Mouse (Mus musculus): ENCODE results near the gene Lypla2. TPM values are rescaled to one million over a fixed set of nuclear protein-coding genes. Genes with fewer than 3 reads are reported as not detected.
A peak's percentile ranks its signal among the peaks of the same experiment; 100 is the strongest.

Lypla2 gene
- total and polyA plus RNA-seq, 3 experiments, result 54.9 to 91.8 (median 57.2) TPM

DNA sequence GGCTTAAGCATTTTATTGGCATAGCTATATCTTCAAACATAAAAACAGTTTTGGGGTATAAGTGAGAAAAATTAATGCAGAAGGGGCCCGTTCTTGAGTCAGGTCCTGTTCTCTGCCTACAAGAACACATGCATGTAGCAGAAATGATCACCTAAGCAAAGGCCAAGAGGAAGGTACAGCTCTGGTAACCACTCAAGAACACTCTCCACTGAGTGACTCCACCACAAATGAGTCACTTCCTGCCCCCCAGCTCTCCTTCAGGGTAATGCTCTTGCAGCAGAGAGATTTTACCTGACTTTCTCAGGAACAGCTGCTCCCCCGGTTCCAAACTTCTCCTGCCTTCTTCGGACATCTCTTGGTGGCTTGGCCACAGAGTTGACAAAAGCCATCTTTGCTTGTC, 34.4 kb upstream of the Lypla2 start:
- no peak for DNase-seq (ENCODE audit: extremely low read depth)
- peaks cover 0 to 5% of the 10 kb centered on the region in 2 experiments; a peak in 2 of 4 replicates for H3K4me1 ChIP-seq (ENCODE audit: control insufficient read depth in 1 of 2, insufficient read depth in 2 of 2)
- H3K9me3 ChIP-seq (replicated peaks; ENCODE audit: low read length), result no peaks in the 10 kb centered on the region
- H3K36me3 ChIP-seq (replicated peaks in 1 of 2; ENCODE audit: control insufficient read depth in 1 of 2, insufficient read depth in 1 of 2, low read length in 1 of 2), result peaks cover 79 to 92% of the 10 kb centered on the region in 2 experiments
- H3K79me2 ChIP-seq (replicated peaks; ENCODE audit: control insufficient read depth, extremely low read depth, insufficient read depth, poor library complexity, severe bottlenecking), result peaks cover 17% of the 10 kb centered on the region
- in situ Hi-C loops (cut with MboI; ENCODE audit: low pct_ligation_motif_present, low pct_unique_long_range_greater_than_20kb, low sequenced_read_pairs), result no loop called here
- TF ChIP-seq GABPA (IDR thresholded peaks at IDR 0.05; ENCODE audit: insufficient replicate concordance, low read depth, low read length) (no peak), ETS1 (conservative IDR thresholded peaks at IDR 0.05; ENCODE audit: low read depth, low read length) (no peak), JUND (conservative IDR thresholded peaks at IDR 0.05; ENCODE audit: low read depth, low read length) (no peak)
- H3K4me3 ChIP-seq (replicated peaks in 1 of 3; ENCODE audit: low read depth in 2 of 3, low read length in 2 of 3, poor library complexity in 1 of 3), result no peak overlapping the region
- dilution Hi-C loops (cut with MboI; ENCODE audit: extremely low pct_ligation_motif_present, extremely low pct_unique_long_range_greater_than_20kb, low sequenced_read_pairs), result no loop called here
- no peak overlapping the region for H3K4me2 ChIP-seq (ENCODE audit: insufficient read depth, low read depth, poor library complexity, severe bottlenecking)
- no peak overlapping the region for H3K27ac ChIP-seq (ENCODE audit: insufficient read depth, low read depth)
- no peak overlapping the region for H3K9ac ChIP-seq (ENCODE audit: insufficient read depth, low read depth)
- no peaks in the 10 kb centered on the region for H3K27me3 ChIP-seq (replicated peaks)

DNA sequence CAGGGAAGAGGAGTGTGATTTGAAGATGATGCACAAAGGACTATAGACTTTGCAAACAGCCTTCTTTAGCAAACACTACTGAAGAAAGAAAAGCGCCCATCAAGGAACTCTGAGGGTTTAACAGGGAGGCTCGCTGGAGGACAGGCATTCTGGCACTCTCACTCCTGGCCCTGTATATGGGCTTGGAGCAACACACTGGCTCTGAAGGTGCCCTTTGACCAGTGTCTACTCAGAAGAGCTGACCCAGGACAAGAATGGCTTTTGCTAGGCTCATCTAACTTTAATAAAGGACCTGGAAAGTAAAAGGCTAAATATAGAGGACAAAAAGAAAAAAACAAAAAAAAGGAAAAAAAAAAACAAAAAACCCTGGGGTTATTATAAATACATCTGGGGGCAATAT, 32.5 kb upstream of the Lypla2 start:
- no peaks in the 10 kb centered on the region for H3K9me3 ChIP-seq (replicated peaks; ENCODE audit: low read length)
- in situ Hi-C loops (cut with MboI; ENCODE audit: low pct_ligation_motif_present, low pct_unique_long_range_greater_than_20kb, low sequenced_read_pairs), result no loop called here
- DNase-seq (ENCODE audit: extremely low read depth), result no peak
- H3K9ac ChIP-seq (ENCODE audit: insufficient read depth, low read depth), result no peak overlapping the region
- no peak for TF ChIP-seq ZC3H11A (IDR thresholded peaks at IDR 0.05; ENCODE audit: low read depth, low read length)
- TF ChIP-seq POLR2A (IDR thresholded peaks at IDR 0.05; ENCODE audit: low read depth, low read length), result peak; percentile 1; the same call in 1 of the 2 replicates
- TF ChIP-seq JUND (conservative IDR thresholded peaks at IDR 0.05; ENCODE audit: low read depth, low read length), result no peak
- 0 out of 2 replicates have a peak, but pooled peaks have one; percentile 27 for TF ChIP-seq POLR2AphosphoS2 (IDR thresholded peaks at IDR 0.05; ENCODE audit: low read depth, low read length)
- no peak for TF ChIP-seq IRF4 (IDR thresholded peaks at IDR 0.05; ENCODE audit: low read depth, low read length)
- no peak for TF ChIP-seq ZKSCAN1 (IDR thresholded peaks at IDR 0.05; ENCODE audit: borderline replicate concordance, low read depth, low read length)
- TF ChIP-seq MAZ (IDR thresholded peaks at IDR 0.05; ENCODE audit: low read depth, low read length), result no peak
- TF ChIP-seq CHD2 (IDR thresholded peaks at IDR 0.05; ENCODE audit: low read length), result no peak
- peaks cover 5% of the 10 kb centered on the region; the same call in 1 of the 2 replicates for H3K79me2 ChIP-seq (replicated peaks; ENCODE audit: control insufficient read depth, extremely low read depth, insufficient read depth, poor library complexity, severe bottlenecking)
- H3K4me2 ChIP-seq (ENCODE audit: insufficient read depth, low read depth, poor library complexity, severe bottlenecking), result no peak overlapping the region
- peaks cover 60 to 75% of the 10 kb centered on the region in 2 experiments for H3K36me3 ChIP-seq (replicated peaks in 1 of 2; ENCODE audit: control insufficient read depth in 1 of 2, insufficient read depth in 1 of 2, low read length in 1 of 2)
- H3K27ac ChIP-seq (ENCODE audit: insufficient read depth, low read depth), result no peak overlapping the region
- H3K4me3 ChIP-seq (replicated peaks in 1 of 3; ENCODE audit: low read depth in 2 of 3, low read length in 2 of 3, poor library complexity in 1 of 3), result no peak overlapping the region
- no peaks in the 10 kb centered on the region for H3K4me1 ChIP-seq (ENCODE audit: control insufficient read depth in 1 of 2, insufficient read depth in 2 of 2)
- dilution Hi-C loops (cut with MboI; ENCODE audit: extremely low pct_ligation_motif_present, extremely low pct_unique_long_range_greater_than_20kb, low sequenced_read_pairs), result no loop called here
- H3K27me3 ChIP-seq (replicated peaks), result no peaks in the 10 kb centered on the region

DNA sequence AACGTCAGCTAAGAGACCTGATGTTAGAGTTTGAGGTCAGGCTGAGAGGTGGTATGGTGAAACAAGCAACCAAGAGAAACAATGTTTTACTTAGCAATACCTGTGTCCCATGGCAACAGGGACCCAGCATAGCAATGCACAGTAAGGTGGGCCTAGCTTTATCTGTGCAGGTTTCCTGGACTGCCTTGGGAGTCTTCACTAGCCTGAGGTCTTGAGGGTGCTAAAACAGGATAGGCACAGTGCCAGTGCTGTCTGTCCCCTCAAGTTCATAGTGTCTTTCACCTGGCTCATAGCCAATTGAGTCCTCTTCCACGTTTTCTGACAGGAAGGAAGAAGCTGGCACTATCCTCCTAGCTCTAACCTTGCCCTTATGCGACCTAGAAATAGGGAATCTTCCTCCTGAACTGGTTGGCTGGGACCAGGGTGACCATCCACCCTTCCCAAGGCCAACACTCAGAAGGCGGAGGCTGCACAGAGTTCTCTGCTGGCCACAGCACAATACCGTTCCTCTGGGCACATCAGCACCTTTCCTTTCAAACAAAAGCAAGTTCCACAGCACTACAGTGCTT, 31.8 kb upstream of the Lypla2 start:
- in situ Hi-C loops (cut with MboI; ENCODE audit: low pct_ligation_motif_present, low pct_unique_long_range_greater_than_20kb, low sequenced_read_pairs), result no loop called here
- DNase-seq (ENCODE audit: extremely low read depth), result no peak

More for the DNA sequence above, 31.8 kb upstream of the Lypla2 start:
- no peaks in the 10 kb centered on the region for H3K4me1 ChIP-seq (ENCODE audit: control insufficient read depth in 1 of 2, insufficient read depth in 2 of 2)
- H3K4me3 ChIP-seq (replicated peaks in 1 of 3; ENCODE audit: low read depth in 2 of 3, low read length in 2 of 3, poor library complexity in 1 of 3), result no peak overlapping the region
- H3K9me3 ChIP-seq (replicated peaks; ENCODE audit: low read length), result no peaks in the 10 kb centered on the region
- no peak overlapping the region for H3K9ac ChIP-seq (ENCODE audit: insufficient read depth, low read depth)
- no peaks in the 10 kb centered on the region; the same call in 1 of the 2 replicates for H3K79me2 ChIP-seq (replicated peaks; ENCODE audit: control insufficient read depth, extremely low read depth, insufficient read depth, poor library complexity, severe bottlenecking)
- dilution Hi-C loops (cut with MboI; ENCODE audit: extremely low pct_ligation_motif_present, extremely low pct_unique_long_range_greater_than_20kb, low sequenced_read_pairs), result no loop called here
- H3K27ac ChIP-seq (ENCODE audit: insufficient read depth, low read depth), result no peak overlapping the region
- TF ChIP-seq E2F4 (IDR thresholded peaks at IDR 0.05; ENCODE audit: insufficient replicate concordance, low read depth, low read length), result no peak
- TF ChIP-seq ZMIZ1 (IDR thresholded peaks at IDR 0.05; ENCODE audit: low read depth, low read length), result no peak
- TF ChIP-seq ZNF384 (IDR thresholded peaks at IDR 0.05; ENCODE audit: low read depth, low read length), result no peak
- no peak for TF ChIP-seq CTCF (conservative IDR thresholded peaks at IDR 0.05 in 1 of 2, IDR thresholded peaks at IDR 0.05 in 1 of 2; ENCODE audit: low read depth in 2 of 2, low read length in 2 of 2)
- no peak for TF ChIP-seq CHD2 (IDR thresholded peaks at IDR 0.05; ENCODE audit: low read length)
- no peak for TF ChIP-seq JUN (IDR thresholded peaks at IDR 0.05; ENCODE audit: insufficient read depth, low read depth, low read length)
- no peak for TF ChIP-seq MAX (IDR thresholded peaks at IDR 0.05; ENCODE audit: low read length)
- TF ChIP-seq BHLHE40 (IDR thresholded peaks at IDR 0.05; ENCODE audit: low read depth, low read length), result no peak
- no peak for TF ChIP-seq MXI1 (IDR thresholded peaks at IDR 0.05; ENCODE audit: low read depth, low read length)
- TF ChIP-seq POLR2AphosphoS2 (IDR thresholded peaks at IDR 0.05; ENCODE audit: low read depth, low read length), result no peak
- TF ChIP-seq KAT2A (IDR thresholded peaks at IDR 0.05; ENCODE audit: insufficient replicate concordance, low read length), result no peak
- TF ChIP-seq UBTF (IDR thresholded peaks at IDR 0.05; ENCODE audit: low read depth, low read length), result no peak
- TF ChIP-seq CHD1 (IDR thresholded peaks at IDR 0.05; ENCODE audit: low read depth, low read length), result no peak
- TF ChIP-seq MEF2A (IDR thresholded peaks at IDR 0.05; ENCODE audit: borderline replicate concordance, low read depth, low read length), result no peak
- no peak for TF ChIP-seq PAX5 (IDR thresholded peaks at IDR 0.05; ENCODE audit: low read length)
- TF ChIP-seq HCFC1 (IDR thresholded peaks at IDR 0.05; ENCODE audit: low read depth, low read length), result no peak
- TF ChIP-seq NELFE (IDR thresholded peaks at IDR 0.05; ENCODE audit: low read depth, low read length), result no peak
- no peak overlapping the region for H3K4me2 ChIP-seq (ENCODE audit: insufficient read depth, low read depth, poor library complexity, severe bottlenecking)
- H3K36me3 ChIP-seq (replicated peaks in 1 of 2; ENCODE audit: control insufficient read depth in 1 of 2, insufficient read depth in 1 of 2, low read length in 1 of 2), result peaks cover 54 to 68% of the 10 kb centered on the region in 2 experiments
- H3K27me3 ChIP-seq (replicated peaks), result no peaks in the 10 kb centered on the region
